10 mouse cellular contexts compared by ENCODE assay signal in genomic region chr16:70028649-70029048, GRCm38 (mm10).
DNase-seq lines count a peak whose midpoint lies in the region; ATAC-seq and TF ChIP-seq lines count a peak whose summit lies in the region.
"Had no signal": no experiment of that assay in that cellular context is flagged by ENCODE, and none has a peak within 500 bp of the region (broad histone marks: within the 10 kb centered on the region; RNA-seq: fewer than 3 reads in every experiment).

No protein-coding gene starts in this region.

- no peak overlapping the region for H3K27ac ChIP-seq in hindbrain, embryonic 12.5 days
- H3K27ac ChIP-seq in hindbrain, embryonic 13.5 days: no peak overlapping the region
- no peak overlapping the region for H3K27ac ChIP-seq in midbrain, postnatal 0 days (ENCODE audit: low read depth, low read length)
- no peak overlapping the region for H3K27ac ChIP-seq in midbrain, embryonic 15.5 days
- H3K27ac ChIP-seq: macrophage had no signal

- no peak overlapping the region for H3K4me2 ChIP-seq in hindbrain, embryonic 12.5 days (replicated peaks)
- no peak overlapping the region for H3K4me2 ChIP-seq in hindbrain, embryonic 13.5 days
- H3K4me2 ChIP-seq in midbrain, postnatal 0 days (ENCODE audit: low read depth, low read length, poor library complexity, severe bottlenecking): no peak overlapping the region
- H3K4me2 ChIP-seq in midbrain, embryonic 15.5 days: no peak overlapping the region
- H3K4me2 ChIP-seq: heart, embryonic 11.5 days had no signal

- 0 out of 2 replicates have a peak, but pooled peaks have one; percentile 43 for ATAC-seq in hindbrain, embryonic 12.5 days (ENCODE audit: low FRiP score)
- ATAC-seq in hindbrain, embryonic 13.5 days (ENCODE audit: low FRiP score): no peak
- ATAC-seq in midbrain, postnatal 0 days (ENCODE audit: low FRiP score): no peak
- no peak for ATAC-seq in midbrain, embryonic 15.5 days (replicated peaks)

- no peaks in the 10 kb centered on the region for H3K27me3 ChIP-seq in hindbrain, embryonic 12.5 days
- no peaks in the 10 kb centered on the region for H3K27me3 ChIP-seq in hindbrain, embryonic 13.5 days
- H3K27me3 ChIP-seq in midbrain, postnatal 0 days (ENCODE audit: insufficient read depth, low read length): no peaks in the 10 kb centered on the region
- no peaks in the 10 kb centered on the region for H3K27me3 ChIP-seq in midbrain, embryonic 15.5 days (replicated peaks)

- no peaks in the 10 kb centered on the region for H3K9me3 ChIP-seq in hindbrain, embryonic 12.5 days (replicated peaks)
- H3K9me3 ChIP-seq in hindbrain, embryonic 13.5 days: no peaks in the 10 kb centered on the region
- no peaks in the 10 kb centered on the region for H3K9me3 ChIP-seq in midbrain, postnatal 0 days (ENCODE audit: low read length)
- H3K9me3 ChIP-seq in midbrain, embryonic 15.5 days: no peaks in the 10 kb centered on the region

- no peak overlapping the region for H3K9ac ChIP-seq in hindbrain, embryonic 12.5 days
- no peak overlapping the region for H3K9ac ChIP-seq in hindbrain, embryonic 13.5 days
- H3K9ac ChIP-seq in midbrain, postnatal 0 days (replicated peaks; ENCODE audit: low read length, poor library complexity, severe bottlenecking): no peak overlapping the region
- no peak overlapping the region for H3K9ac ChIP-seq in midbrain, embryonic 15.5 days

- 0 out of 2 replicates have a peak, but pooled peaks have one; percentile 12 for TF ChIP-seq CTCF in midbrain, postnatal 0 days (IDR thresholded peaks at IDR 0.05)

- no peaks in the 10 kb centered on the region for H3K36me3 ChIP-seq in hindbrain, embryonic 12.5 days
- no peaks in the 10 kb centered on the region for H3K36me3 ChIP-seq in hindbrain, embryonic 13.5 days
- no peaks in the 10 kb centered on the region for H3K36me3 ChIP-seq in midbrain, postnatal 0 days (ENCODE audit: insufficient read depth, low read length)
- H3K36me3 ChIP-seq in midbrain, embryonic 15.5 days (replicated peaks): no peaks in the 10 kb centered on the region

- no peaks in the 10 kb centered on the region for H3K4me1 ChIP-seq in hindbrain, embryonic 12.5 days
- H3K4me1 ChIP-seq in hindbrain, embryonic 13.5 days (replicated peaks): no peaks in the 10 kb centered on the region
- no peaks in the 10 kb centered on the region for H3K4me1 ChIP-seq in midbrain, postnatal 0 days (ENCODE audit: insufficient read depth, low read length)
- no peaks in the 10 kb centered on the region for H3K4me1 ChIP-seq in midbrain, embryonic 15.5 days

- no peak overlapping the region for H3K4me3 ChIP-seq in hindbrain, embryonic 12.5 days
- no peak overlapping the region for H3K4me3 ChIP-seq in hindbrain, embryonic 13.5 days
- H3K4me3 ChIP-seq in midbrain, postnatal 0 days (ENCODE audit: low read depth, low read length): no peak overlapping the region
- no peak overlapping the region for H3K4me3 ChIP-seq in midbrain, embryonic 15.5 days

- DNase-seq in midbrain, postnatal 0 days (ENCODE audit: low spot score): no peak
- peak; percentile 16 for DNase-seq in brain, adult 2 months (ENCODE audit: low read depth, low spot score)
- DNase-seq in naive thymus-derived CD4-positive, alpha-beta T cell, adult 2 months (ENCODE audit: low read depth): peak; percentile 28
- DNase-seq in spleen, postnatal 10 days (ENCODE audit: low spot score in 2 of 2): no peak
- DNase-seq: thymus, adult 2 months had no signal

- 85% methylated on average over 13 of the region's 13 CpGs for WGBS in hindbrain, embryonic 12.5 days
- 81% methylated on average over 13 of the region's 13 CpGs for WGBS in hindbrain, embryonic 13.5 days
- WGBS in midbrain, postnatal 0 days: 85% methylated on average over 13 of the region's 13 CpGs
- 81% methylated on average over 13 of the region's 13 CpGs for WGBS in midbrain, embryonic 15.5 days

Comparison
In these comparisons a context has a peak if more than half of its experiments do, and no peak if none do; other contexts are left out.
1. DNase-seq: peak in brain, adult 2 months (single experiment) and naive thymus-derived CD4-positive, alpha-beta T cell, adult 2 months (single experiment); none in midbrain, postnatal 0 days (single experiment) and spleen, postnatal 10 days (0 of 2).